Mouse (Mus musculus) lung, adult 2 months (tissue): ENCODE data around the gene Maml2.

Experiments
- CTCF ChIP-seq: fragments of 200-500 bp; IDR thresholded peaks from 2 replicates; pipeline ENCODE4 v1.5.1; 2011; ENCODE audit warnings: mild to moderate bottlenecking, low read length, control low read depth; ENCODE audit not compliant: insufficient read depth
- POLR2A ChIP-seq: fragments of 200-500 bp; IDR thresholded peaks from 2 replicates; pipeline ENCODE4 v1.6.1; 2011; ENCODE audit warnings: low read depth, mild to moderate bottlenecking, control low read depth, low read length, borderline replicate concordance; ENCODE audit errors: extremely low read depth

DNA sequence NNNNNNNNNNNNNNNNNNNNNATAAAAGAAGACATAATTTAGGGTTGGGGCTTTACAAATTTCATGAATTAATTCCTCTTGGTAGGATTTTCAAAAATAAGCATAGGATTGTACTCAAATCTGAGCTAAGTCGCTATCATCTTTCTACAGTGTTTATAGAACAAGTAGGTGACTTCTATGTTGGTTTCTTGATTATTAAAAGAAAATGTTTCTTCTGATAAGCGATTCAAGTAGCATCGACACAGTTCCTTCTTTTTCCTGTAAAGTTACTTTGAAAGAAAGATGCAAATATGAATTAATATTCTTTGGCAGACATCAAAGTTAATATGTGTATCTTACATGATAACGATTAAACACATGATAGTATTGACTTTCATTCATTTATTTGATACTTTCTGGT, 49.7 kb upstream of the Maml2 start:
- no peak for TF ChIP-seq POLR2A
- TF ChIP-seq CTCF, result no peak
